Mouse (Mus musculus): Measurements from ENCODE around the gene Tm7sf2.
"Not testable (repeated sequence)": the region's sequence is repeated elsewhere in the genome, so short reads cannot be mapped to it uniquely, and the experiment has no call there.

GRCm38 (mm10) chr19:6044102-6044501, 24.1 kb downstream of the Tm7sf2 start:
- TF ChIP-seq MXI1 (IDR thresholded peaks at IDR 0.05; ENCODE audit: low read depth, low read length); MAFK (IDR thresholded peaks at IDR 0.05; ENCODE audit: borderline replicate concordance, low read depth, low read length): not testable (repeated sequence)
- TF ChIP-seq GATA1 (IDR thresholded peaks at IDR 0.05; ENCODE audit: low read depth, low read length) (0 out of 2 replicates have a peak, but pooled peaks have one; percentile 3), CTCF (IDR thresholded peaks at IDR 0.05 in 2 of 3, conservative IDR thresholded peaks at IDR 0.05 in 1 of 3; ENCODE audit: control insufficient read depth in 1 of 3, insufficient read depth in 1 of 3, low read depth in 2 of 3, low read length in 3 of 3, poor library complexity in 1 of 3, severe bottlenecking in 1 of 3) (peak; percentile 22 to 82 (median 35); a peak in 4 of 6 replicates)

Measured in MEL (cell line).